Mouse (Mus musculus) thymus, adult 2 months (tissue): Measurements from ENCODE around the gene Kdm4b. TPM values are rescaled to one million over a fixed set of nuclear protein-coding genes. Genes with fewer than 3 reads are reported as not detected.

ENCODE experiments used
- DNase-seq: peaks from one replicate; pipeline ENCODE4 v3.0.0; 2021
- H3K27ac ChIP-seq: fragments of 200-500 bp; 2 replicates; pipeline ENCODE4 v1.5.1; 2012; ENCODE audit warnings: low read length, control low read depth; ENCODE audit not compliant: control insufficient read depth, insufficient read depth
- H3K27me3 ChIP-seq: fragments of 200-500 bp; 2 replicates; pipeline ENCODE4 v1.6.1; 2012; ENCODE audit warnings: mild to moderate bottlenecking, low read length, moderate library complexity, mixed read lengths; ENCODE audit not compliant: control insufficient read depth, insufficient read depth
- H3K36me3 ChIP-seq: fragments of 200-500 bp; 2 replicates; pipeline ENCODE4 v1.6.1; 2012; ENCODE audit warnings: mild to moderate bottlenecking, low read length, moderate library complexity; ENCODE audit not compliant: control insufficient read depth, insufficient read depth
- H3K4me1 ChIP-seq: fragments of 200-500 bp; replicated peaks from 2 replicates; pipeline ENCODE4 v1.6.1; 2012; ENCODE audit warnings: low read length; ENCODE audit not compliant: control insufficient read depth, insufficient read depth
- H3K4me3 ChIP-seq: fragments of 200-500 bp; 2 replicates; pipeline ENCODE4 v1.5.1; 2012; ENCODE audit warnings: mild to moderate bottlenecking, low read length, control low read depth, moderate library complexity; ENCODE audit not compliant: control insufficient read depth, insufficient read depth
- CTCF ChIP-seq: fragments of 200-500 bp; IDR thresholded peaks from 2 replicates; pipeline ENCODE4 v1.5.1; 2012; ENCODE audit warnings: mild to moderate bottlenecking, control low read depth, low read length, moderate library complexity, borderline replicate concordance; ENCODE audit not compliant: control insufficient read depth, poor library complexity, insufficient read depth; ENCODE audit errors: extremely low read depth
- POLR2A ChIP-seq: fragments of 200-500 bp; IDR thresholded peaks from 2 replicates; pipeline ENCODE4 v1.6.1; 2012; ENCODE audit warnings: mild to moderate bottlenecking, low read length, control low read depth, moderate library complexity; ENCODE audit not compliant: control insufficient read depth, poor library complexity, insufficient read depth; ENCODE audit errors: extremely low read depth
- WGBS: fragments of 180-500 bp; shearing (Covaris S2); methylation state at CpG from one replicate; pipeline ENCODE4 v1.1.7; 2018; 5-methylcytosine and 5-hydroxymethylcytosine counted together
- polyA plus RNA-seq: library from polyadenylated mRNA; depleted of rRNA; stranded (reverse); fragments of >200 nt; gene quantifications from 2 replicates; pipeline ENCODE4 v1.2.3, GENCODE M21; 2012

Kdm4b gene
- polyA plus RNA-seq, 1 experiment: 94.1 TPM

DNA sequence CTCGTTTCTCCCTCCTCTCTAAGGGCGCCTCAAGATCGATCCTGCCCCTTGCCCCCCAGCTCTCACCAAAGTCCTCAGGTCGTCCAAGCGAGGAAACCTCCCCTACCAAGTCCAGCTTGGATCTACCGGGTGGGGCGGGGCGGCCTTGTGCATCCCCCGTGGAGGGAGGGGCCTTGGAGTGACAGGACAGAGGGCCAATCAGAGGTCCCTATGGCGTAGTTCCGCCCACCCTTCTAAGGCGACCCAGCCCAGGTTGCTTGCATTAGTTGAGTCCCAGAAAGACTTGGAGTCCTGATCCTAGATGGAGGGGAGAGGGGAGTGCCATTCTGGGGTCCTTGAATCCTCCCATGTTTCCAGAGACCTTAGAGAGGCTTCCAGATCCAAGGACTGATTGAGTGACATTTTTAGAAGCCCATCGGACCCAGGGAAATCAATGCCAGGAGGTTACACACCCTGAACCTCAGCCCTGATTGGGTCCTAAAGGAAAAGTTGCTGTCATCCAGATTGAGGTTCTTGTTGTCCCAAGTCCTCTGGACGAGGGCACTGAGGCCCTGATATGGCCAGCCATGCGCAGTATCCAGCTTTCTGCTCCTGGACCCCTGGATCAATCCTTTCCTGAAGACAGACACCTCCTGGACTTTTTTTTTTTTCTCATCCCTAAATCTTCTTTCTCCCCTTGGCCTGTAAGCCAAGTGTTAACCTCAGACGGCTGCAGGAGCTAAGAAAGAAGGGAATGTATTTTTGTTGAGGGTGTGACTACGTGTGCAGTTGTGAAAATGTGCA is 35.3 kb upstream of the Kdm4b start:
- WGBS: 15% methylated on average over 17 of the region's 17 CpGs
- Histone ChIP-seq H3K4me3 (peak overlapping the region; percentile 67), H3K36me3 (peaks cover 5% of the 10 kb centered on the region; the same call in 1 of the 2 replicates), H3K4me1 (peaks cover 57% of the 10 kb centered on the region), H3K27ac (peak overlapping the region; percentile 78), H3K27me3 (no peaks in the 10 kb centered on the region)
- DNase-seq: peak; percentile 95
- TF ChIP-seq CTCF (no peak), POLR2A (0 out of 2 replicates have a peak, but pooled peaks have one; percentile 45)

DNA sequence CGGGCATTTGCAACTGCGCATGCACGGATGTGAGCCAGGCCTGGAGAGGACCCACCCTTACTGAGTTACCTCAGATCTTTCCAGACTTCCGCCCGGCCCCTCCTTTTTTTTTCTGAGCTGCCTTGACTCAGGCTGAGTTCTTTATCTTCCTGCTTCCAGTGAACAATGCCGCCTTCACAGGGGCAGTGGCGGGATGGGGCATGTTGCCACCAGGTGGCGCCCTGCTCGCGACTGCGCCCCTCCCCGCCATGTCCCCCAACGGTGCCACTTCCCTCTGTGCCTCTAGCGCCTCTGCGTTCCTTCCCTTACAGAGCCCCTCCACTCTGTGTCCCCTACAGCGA is 34.7 kb upstream of the Kdm4b start:
- H3K4me3 ChIP-seq: peak overlapping the region; percentile 27
- peak overlapping the region; percentile 98 for H3K27ac ChIP-seq
- under 1% methylated on average over 16 of the region's 16 CpGs for WGBS
- peak; percentile 94 for DNase-seq
- H3K4me1 ChIP-seq: peaks cover 58% of the 10 kb centered on the region
- TF ChIP-seq CTCF (peak; percentile 97), POLR2A (0 out of 2 replicates have a peak, but pooled peaks have one; percentile 29)
- H3K36me3 ChIP-seq: peaks cover 1% of the 10 kb centered on the region; the same call in 1 of the 2 replicates
- H3K27me3 ChIP-seq: no peaks in the 10 kb centered on the region

DNA sequence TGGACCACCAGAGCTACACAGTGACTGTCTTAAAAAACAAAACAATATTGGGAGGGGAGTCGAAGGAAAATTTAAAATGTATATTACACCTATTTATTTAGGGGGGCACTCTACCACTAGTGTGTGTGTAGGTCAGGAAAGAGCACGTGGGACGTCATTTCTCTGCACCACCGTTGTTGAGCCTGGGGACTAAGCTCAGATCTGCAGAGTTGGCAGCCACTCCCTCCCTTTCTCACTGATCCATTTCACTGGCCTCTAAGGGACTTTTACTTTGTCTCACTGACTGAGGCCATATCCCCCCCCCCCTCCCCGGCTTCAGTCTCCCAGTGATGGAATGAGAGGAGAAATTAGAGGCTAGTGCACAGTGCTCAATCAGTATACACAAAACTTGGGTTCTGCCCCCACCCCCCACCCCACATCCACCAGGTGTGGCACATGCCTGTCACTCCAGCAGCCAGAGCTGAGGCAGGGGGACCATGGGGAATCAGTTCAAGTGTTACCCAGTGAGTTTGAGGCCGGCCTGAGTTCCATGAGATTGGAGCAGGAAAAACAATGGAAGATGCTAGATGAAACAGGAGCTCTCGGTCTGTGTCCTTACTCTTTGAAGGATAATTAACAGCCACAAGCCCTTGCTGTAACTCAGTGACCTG is 33.9 kb upstream of the Kdm4b start:
- Histone ChIP-seq H3K4me3 (no peak overlapping the region), H3K27me3 (no peaks in the 10 kb centered on the region), H3K4me1 (peaks cover 67% of the 10 kb centered on the region), H3K36me3 (no peaks in the 10 kb centered on the region), H3K27ac (peak overlapping the region; percentile 98)
- TF ChIP-seq CTCF: no peak
- TF ChIP-seq POLR2A: no peak
- WGBS: 48% methylated on average over 7 of the region's 7 CpGs
- DNase-seq: peak; percentile 54

DNA sequence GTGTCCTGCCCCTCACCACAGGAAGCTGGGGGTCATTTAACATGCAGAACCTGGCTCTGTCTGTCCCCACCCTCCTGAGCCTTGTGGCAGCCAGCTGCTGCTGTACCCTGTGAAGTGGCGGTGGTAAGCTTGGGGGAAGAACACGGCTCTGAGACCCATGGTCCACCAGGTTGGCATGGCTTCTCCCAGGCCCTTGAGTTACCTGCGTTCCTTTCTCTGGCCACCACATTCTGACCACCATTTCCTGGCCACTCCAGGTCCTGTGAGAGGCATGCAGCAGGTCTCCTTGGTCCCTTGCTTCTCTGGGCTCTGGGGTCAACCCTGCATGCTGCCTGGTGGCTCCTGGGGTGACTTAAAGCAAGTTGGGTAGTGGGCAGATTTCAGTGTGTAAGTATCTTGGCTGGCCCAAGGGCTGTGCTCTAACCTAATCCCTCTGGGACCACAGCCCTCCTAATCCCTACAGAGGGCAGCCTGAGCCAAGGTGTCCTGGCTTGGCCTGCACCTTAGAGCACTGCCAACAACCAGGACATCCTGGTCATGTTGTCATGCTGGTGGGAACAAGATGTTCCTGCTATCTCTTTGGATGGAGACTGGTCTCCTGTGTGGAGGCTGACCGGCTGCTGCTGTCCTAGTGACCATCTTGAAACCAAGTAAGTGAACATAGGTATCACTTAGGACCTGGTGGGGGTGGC is 33.2 kb upstream of the Kdm4b start, which contains the start of gene Plin3:
Gene Plin3 (minus strand): TSS at position 343 of the 692 bp plus-strand sequence.
- Histone ChIP-seq H3K27ac (peak within 1 kb of the TSS; percentile 98), H3K4me3 (no peak within 1 kb of the TSS), H3K4me1 (peaks cover 67% of the 10 kb centered on the region)

GRCm38 (mm10) chr17:56293291-56293690 is 32.6 kb upstream of the Kdm4b start:
- TF ChIP-seq POLR2A (0 out of 2 replicates have a peak, but pooled peaks have one; percentile 40), CTCF (0 out of 2 replicates have a peak, but pooled peaks have one; percentile 33)
- 4% methylated on average over 1 of the region's 1 CpGs for WGBS
- peaks cover 65% of the 10 kb centered on the region for H3K4me1 ChIP-seq
- H3K27me3 ChIP-seq: no peaks in the 10 kb centered on the region
- no peak overlapping the region for H3K4me3 ChIP-seq
- peak overlapping the region; percentile 98 for H3K27ac ChIP-seq
- peak; percentile 85 for DNase-seq
- H3K36me3 ChIP-seq: no peaks in the 10 kb centered on the region

More for the DNA sequence above, 33.2 kb upstream of the Kdm4b start, which contains the start of gene Plin3:
- peak; percentile 36 for DNase-seq
- TF ChIP-seq CTCF (no peak), POLR2A (no peak)
- no peaks in the 10 kb centered on the region for H3K36me3 ChIP-seq
- 35% methylated on average over 4 of the region's 4 CpGs for WGBS
- no peaks in the 10 kb centered on the region for H3K27me3 ChIP-seq

DNA sequence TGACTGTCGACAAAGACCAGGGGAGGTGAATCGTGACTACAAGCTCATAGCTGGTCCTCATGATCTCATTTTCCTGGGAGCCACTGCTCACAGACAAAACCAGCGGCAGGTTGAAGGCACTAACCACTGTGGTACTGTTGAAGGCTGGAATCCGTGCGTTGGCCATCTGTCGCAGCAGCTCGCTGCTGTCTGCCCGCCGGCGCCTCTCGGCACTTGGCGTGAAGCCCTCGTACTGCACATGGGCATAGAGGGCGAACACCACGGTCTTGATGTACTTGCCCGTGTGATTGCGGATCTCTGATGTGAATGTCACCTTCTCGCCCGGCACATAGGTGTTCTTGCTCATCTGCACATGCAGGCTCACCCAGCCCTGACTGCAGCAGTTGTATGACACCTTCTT is 31.6 kb upstream of the Kdm4b start:
- Histone ChIP-seq H3K27ac (peak overlapping the region; percentile 98), H3K4me1 (peaks cover 63% of the 10 kb centered on the region), H3K4me3 (no peak overlapping the region), H3K36me3 (no peaks in the 10 kb centered on the region), H3K27me3 (no peaks in the 10 kb centered on the region)
- 96% methylated on average over 19 of the region's 19 CpGs for WGBS
- TF ChIP-seq CTCF: 0 out of 2 replicates have a peak, but pooled peaks have one; percentile 38
- TF ChIP-seq POLR2A: no peak
- peak; percentile 27 for DNase-seq
